Mouse (Mus musculus): ENCODE data around the gene Large2. TPM values are rescaled to one million over a fixed set of nuclear protein-coding genes. Genes with fewer than 3 reads are reported as not detected.

Gene Large2
- polyA plus RNA-seq, 1 experiment = not detected

- 74% methylated on average over 6 of the region's 6 CpGs for WGBS
- H3K4me1 ChIP-seq (ENCODE audit: control insufficient read depth, insufficient read depth, low read length) = no peaks in the 10 kb centered on the region
- TF ChIP-seq POLR2A (IDR thresholded peaks at IDR 0.05; ENCODE audit: insufficient read depth, low read depth, low read length) (no peak), CTCF (IDR thresholded peaks at IDR 0.05; ENCODE audit: insufficient read depth, low read depth, low read length) (no peak)
- H3K27ac ChIP-seq (ENCODE audit: insufficient read depth, low read depth, low read length) = no peak overlapping the region
- no peak overlapping the region for H3K4me3 ChIP-seq (ENCODE audit: insufficient read depth, low read depth, low read length)
Measured at GRCm38 (mm10) chr2:92354224-92354623, 20.4 kb downstream of the Large2 start.

- no peaks in the 10 kb centered on the region for H3K4me1 ChIP-seq (ENCODE audit: control insufficient read depth, insufficient read depth, low read length)
- TF ChIP-seq POLR2A (IDR thresholded peaks at IDR 0.05; ENCODE audit: insufficient read depth, low read depth, low read length) = no peak
- H3K27ac ChIP-seq (ENCODE audit: insufficient read depth, low read depth, low read length) = no peak overlapping the region
- WGBS = 44% methylated on average over 5 of the region's 5 CpGs
- H3K4me3 ChIP-seq (ENCODE audit: insufficient read depth, low read depth, low read length) = no peak overlapping the region
Measured at GRCm38 (mm10) chr2:92353402-92353801, 21.3 kb downstream of the Large2 start.

- H3K4me3 ChIP-seq (ENCODE audit: insufficient read depth, low read depth, low read length) = no peak overlapping the region
- TF ChIP-seq POLR2A (IDR thresholded peaks at IDR 0.05; ENCODE audit: insufficient read depth, low read depth, low read length) (no peak), CTCF (IDR thresholded peaks at IDR 0.05; ENCODE audit: insufficient read depth, low read depth, low read length) (no peak)
- H3K4me1 ChIP-seq (ENCODE audit: control insufficient read depth, insufficient read depth, low read length) = no peaks in the 10 kb centered on the region
- H3K27ac ChIP-seq (ENCODE audit: insufficient read depth, low read depth, low read length) = no peak overlapping the region
- whole genome bisulfite sequencing = 86% methylated on average over 5 of the region's 5 CpGs
Measured at GRCm38 (mm10) chr2:92350686-92351085, 24.0 kb downstream of the Large2 start.

GRCm38 (mm10) chr2:92349589-92350425 lies 24.9 kb downstream of the Large2 start:
- TF ChIP-seq CTCF (IDR thresholded peaks at IDR 0.05; ENCODE audit: insufficient read depth, low read depth, low read length) = no peak
- no peak for TF ChIP-seq POLR2A (IDR thresholded peaks at IDR 0.05; ENCODE audit: insufficient read depth, low read depth, low read length)
- 53% methylated on average over 6 of the region's 6 CpGs for WGBS
- Histone ChIP-seq H3K27ac (ENCODE audit: insufficient read depth, low read depth, low read length) (no peak overlapping the region), H3K4me3 (ENCODE audit: insufficient read depth, low read depth, low read length) (no peak overlapping the region), H3K4me1 (ENCODE audit: control insufficient read depth, insufficient read depth, low read length) (no peaks in the 10 kb centered on the region)

- Histone ChIP-seq H3K27ac (ENCODE audit: insufficient read depth, low read depth, low read length) (no peak overlapping the region), H3K4me3 (ENCODE audit: insufficient read depth, low read depth, low read length) (no peak overlapping the region), H3K4me1 (ENCODE audit: control insufficient read depth, insufficient read depth, low read length) (no peaks in the 10 kb centered on the region)
- TF ChIP-seq CTCF (IDR thresholded peaks at IDR 0.05; ENCODE audit: insufficient read depth, low read depth, low read length) (no peak), POLR2A (IDR thresholded peaks at IDR 0.05; ENCODE audit: insufficient read depth, low read depth, low read length) (no peak)
- WGBS = 94% methylated on average over 2 of the region's 2 CpGs
Measured at GRCm38 (mm10) chr2:92347191-92347590, 27.5 kb downstream of the Large2 start.

GRCm38 (mm10) chr2:92342418-92342817 lies 32.3 kb downstream of the Large2 start:
- H3K4me3 ChIP-seq (ENCODE audit: insufficient read depth, low read depth, low read length) = no peak overlapping the region
- H3K27ac ChIP-seq (ENCODE audit: insufficient read depth, low read depth, low read length) = no peak overlapping the region
- TF ChIP-seq POLR2A (IDR thresholded peaks at IDR 0.05; ENCODE audit: insufficient read depth, low read depth, low read length) (no peak), CTCF (IDR thresholded peaks at IDR 0.05; ENCODE audit: insufficient read depth, low read depth, low read length) (no peak)
- no peaks in the 10 kb centered on the region for H3K4me1 ChIP-seq (ENCODE audit: control insufficient read depth, insufficient read depth, low read length)

- Histone ChIP-seq H3K27ac (ENCODE audit: insufficient read depth, low read depth, low read length) (no peak overlapping the region), H3K4me1 (ENCODE audit: control insufficient read depth, insufficient read depth, low read length) (no peaks in the 10 kb centered on the region), H3K4me3 (ENCODE audit: insufficient read depth, low read depth, low read length) (no peak overlapping the region)
- 80% methylated on average over 2 of the region's 2 CpGs for WGBS
- TF ChIP-seq POLR2A (IDR thresholded peaks at IDR 0.05; ENCODE audit: insufficient read depth, low read depth, low read length) (no peak), CTCF (IDR thresholded peaks at IDR 0.05; ENCODE audit: insufficient read depth, low read depth, low read length) (no peak)
Measured at GRCm38 (mm10) chr2:92331871-92332270, 42.8 kb downstream of the Large2 start.

- 56% methylated on average over 2 of the region's 2 CpGs for WGBS
Measured at GRCm38 (mm10) chr2:92331410-92331809, 43.3 kb downstream of the Large2 start.

GRCm38 (mm10) chr2:92330840-92331239 lies 43.8 kb downstream of the Large2 start:
- WGBS = 50% methylated on average over 2 of the region's 2 CpGs
- Histone ChIP-seq H3K4me1 (ENCODE audit: control insufficient read depth, insufficient read depth, low read length) (no peaks in the 10 kb centered on the region), H3K27ac (ENCODE audit: insufficient read depth, low read depth, low read length) (no peak overlapping the region), H3K4me3 (ENCODE audit: insufficient read depth, low read depth, low read length) (no peak overlapping the region)
- TF ChIP-seq POLR2A (IDR thresholded peaks at IDR 0.05; ENCODE audit: insufficient read depth, low read depth, low read length) (no peak), CTCF (IDR thresholded peaks at IDR 0.05; ENCODE audit: insufficient read depth, low read depth, low read length) (no peak)

More at GRCm38 (mm10) chr2:92331410-92331809, 43.3 kb downstream of the Large2 start:
- H3K27ac ChIP-seq (ENCODE audit: insufficient read depth, low read depth, low read length) = no peak overlapping the region
- TF ChIP-seq CTCF (IDR thresholded peaks at IDR 0.05; ENCODE audit: insufficient read depth, low read depth, low read length) = no peak
- TF ChIP-seq POLR2A (IDR thresholded peaks at IDR 0.05; ENCODE audit: insufficient read depth, low read depth, low read length) = no peak
- H3K4me3 ChIP-seq (ENCODE audit: insufficient read depth, low read depth, low read length) = no peak overlapping the region
- no peaks in the 10 kb centered on the region for H3K4me1 ChIP-seq (ENCODE audit: control insufficient read depth, insufficient read depth, low read length)
